Mouse (Mus musculus) liver, adult 2 months (tissue): ENCODE results near the gene Mcm8.

Source experiments
- CTCF ChIP-seq: fragments of 200-500 bp; IDR thresholded peaks from 2 replicates; pipeline ENCODE4 v1.5.1; 2011; ENCODE audit warnings: low read depth, low read length, control low read depth
- POLR2A ChIP-seq: fragments of 200-500 bp; IDR thresholded peaks from 2 replicates; pipeline ENCODE4 v1.6.1; 2011; ENCODE audit warnings: low read length, control low read depth; ENCODE audit not compliant: insufficient read depth; ENCODE audit errors: extremely low read depth

GRCm38 (mm10) chr2:132784039-132784438, 31.9 kb upstream of the Mcm8 start:
- no peak for TF ChIP-seq POLR2A
- TF ChIP-seq CTCF, result no peak
